Mouse (Mus musculus): ENCODE measurements around the gene Esrp2. TPM values are rescaled to one million over a fixed set of nuclear protein-coding genes. Genes with fewer than 3 reads are reported as not detected.

The Esrp2 gene
- polyA plus RNA-seq, 1 experiment from 2014 or later, result 6.6 TPM

DNA sequence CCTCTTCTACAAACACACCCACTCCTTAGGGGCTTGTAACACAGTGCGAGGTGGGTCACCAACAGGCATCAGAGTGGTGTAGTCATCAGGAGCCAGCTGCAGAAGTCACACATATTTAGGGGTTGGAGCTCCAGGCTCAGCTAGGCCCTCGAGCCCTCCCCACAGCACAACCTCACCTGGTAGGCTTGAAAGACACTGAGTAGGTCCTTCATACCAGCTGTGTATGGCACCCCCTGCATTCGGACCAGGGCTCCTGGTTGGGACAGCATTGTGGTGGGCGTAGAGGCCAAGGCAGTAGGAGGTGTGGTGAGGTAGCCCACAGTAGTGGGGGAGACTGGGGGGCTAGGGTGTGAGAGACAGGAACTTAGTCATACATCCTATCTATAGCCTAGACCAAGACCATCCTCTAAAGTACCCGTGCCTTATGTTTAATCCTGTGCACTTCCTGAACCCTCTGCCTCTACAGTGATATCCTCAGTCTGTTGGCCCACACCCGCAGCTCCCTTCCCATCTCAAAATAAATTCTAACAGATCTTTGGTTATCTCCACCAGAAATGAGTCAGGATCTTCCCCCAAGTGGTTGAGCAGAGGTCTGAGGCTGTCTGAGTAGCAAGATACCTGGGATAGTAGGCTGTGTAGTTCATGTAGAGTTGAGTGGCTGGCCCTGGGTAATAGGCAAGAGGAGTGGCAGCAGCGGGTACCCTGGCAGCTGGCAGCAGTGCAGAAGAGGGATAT, 5.1 kb downstream of the Esrp2 start:
- 46% methylated on average over 7 of the region's 7 CpGs for WGBS (ENCODE audit: insufficient replicate concordance)
- peak; percentile 27; the same call in 1 of the 2 replicates for ATAC-seq
- no peaks in the 10 kb centered on the region for H3K9me3 ChIP-seq (replicated peaks)
- H3K4me1 ChIP-seq, result peaks cover 33% of the 10 kb centered on the region
- H3K4me3 ChIP-seq, result no peak overlapping the region
- H3K4me2 ChIP-seq, result no peak overlapping the region
- peaks cover 39% of the 10 kb centered on the region for H3K27me3 ChIP-seq (replicated peaks)
- peaks cover 65% of the 10 kb centered on the region for H3K36me3 ChIP-seq
- H3K27ac ChIP-seq, result no peak overlapping the region
- no peak overlapping the region for H3K9ac ChIP-seq

DNA sequence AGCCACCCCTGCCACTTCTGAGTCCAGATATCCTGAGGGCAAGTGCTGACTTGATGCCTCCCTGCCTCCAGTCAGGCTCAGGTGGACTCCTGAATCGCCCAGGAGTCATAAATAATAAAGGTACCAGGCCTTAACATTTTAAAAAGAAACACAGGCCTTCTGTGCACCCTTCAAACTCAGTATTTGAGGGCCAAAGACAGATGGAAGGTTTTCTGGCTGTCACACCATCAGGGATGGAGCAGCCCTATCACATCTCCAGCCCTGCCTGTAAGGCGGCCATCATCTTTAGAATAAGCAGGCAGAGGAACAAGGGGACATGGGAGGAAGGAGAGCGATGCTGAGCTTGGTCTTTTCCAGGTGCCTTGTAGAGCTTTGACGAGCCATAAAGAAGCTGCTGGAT, 5.8 kb downstream of the Esrp2 start:
- H3K4me1 ChIP-seq, result peaks cover 27% of the 10 kb centered on the region
- peaks cover 69% of the 10 kb centered on the region for H3K36me3 ChIP-seq
- no peak overlapping the region for H3K4me2 ChIP-seq
- no peak overlapping the region for H3K27ac ChIP-seq
- H3K4me3 ChIP-seq, result no peak overlapping the region
- H3K9ac ChIP-seq, result no peak overlapping the region
- 79% methylated on average over 4 of the region's 4 CpGs for WGBS (ENCODE audit: insufficient replicate concordance)
- no peak for ATAC-seq
- no peaks in the 10 kb centered on the region for H3K9me3 ChIP-seq (replicated peaks)
- peaks cover 33% of the 10 kb centered on the region for H3K27me3 ChIP-seq (replicated peaks)

DNA sequence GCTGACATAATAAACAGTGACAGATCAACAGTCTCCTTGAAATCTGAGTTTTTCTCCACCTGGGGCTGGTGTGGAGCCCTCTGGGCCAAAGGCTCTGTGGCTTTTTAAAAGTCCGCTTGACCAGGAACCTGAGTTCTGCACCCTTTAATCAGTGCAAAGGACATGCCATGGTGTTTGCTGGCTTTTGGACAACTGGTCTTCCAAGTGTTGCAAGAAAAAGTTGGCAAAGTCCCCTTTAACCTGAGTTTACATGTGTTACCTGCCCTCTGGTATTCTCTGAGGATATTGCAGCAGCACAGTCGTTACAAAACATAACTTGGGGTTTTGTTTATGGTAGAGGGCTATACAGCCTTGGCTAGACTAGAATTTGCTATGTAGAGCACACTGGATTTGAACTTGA, 6.3 kb downstream of the Esrp2 start:
- WGBS (ENCODE audit: insufficient replicate concordance), result 71% methylated on average over 2 of the region's 2 CpGs
- peaks cover 69% of the 10 kb centered on the region for H3K36me3 ChIP-seq
- no peak for ATAC-seq
- no peak overlapping the region for H3K9ac ChIP-seq
- H3K27ac ChIP-seq, result no peak overlapping the region
- peaks cover 21% of the 10 kb centered on the region for H3K4me1 ChIP-seq
- H3K9me3 ChIP-seq (replicated peaks), result no peaks in the 10 kb centered on the region
- H3K4me2 ChIP-seq, result no peak overlapping the region
- H3K27me3 ChIP-seq (replicated peaks), result peaks cover 27% of the 10 kb centered on the region
- H3K4me3 ChIP-seq, result no peak overlapping the region

DNA sequence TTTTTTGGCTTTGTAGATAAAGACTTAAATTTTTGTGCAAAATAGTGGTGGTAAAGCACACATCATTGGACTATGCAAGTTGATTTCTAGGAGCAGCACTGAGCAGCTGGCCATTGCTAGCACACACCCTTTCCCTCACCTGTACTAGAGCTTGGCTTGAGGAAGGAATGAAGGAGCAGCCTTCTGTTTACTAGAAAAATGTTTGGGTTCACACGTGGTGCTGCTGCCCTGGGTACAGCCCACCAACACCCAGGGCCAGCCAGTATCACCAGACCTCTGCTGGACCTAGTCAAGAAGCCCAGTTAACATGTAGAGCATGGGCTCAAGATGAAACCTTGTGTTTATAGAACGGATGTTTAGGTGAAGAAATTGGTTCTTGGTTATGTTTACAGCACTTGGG, 6.8 kb downstream of the Esrp2 start:
- H3K9me3 ChIP-seq (replicated peaks), result no peaks in the 10 kb centered on the region
- H3K27ac ChIP-seq, result no peak overlapping the region
- ATAC-seq, result no peak
- H3K4me3 ChIP-seq, result no peak overlapping the region
- 72% methylated on average over 2 of the region's 2 CpGs for WGBS (ENCODE audit: insufficient replicate concordance)
- peaks cover 22% of the 10 kb centered on the region for H3K27me3 ChIP-seq (replicated peaks)
- H3K36me3 ChIP-seq, result peaks cover 69% of the 10 kb centered on the region
- peaks cover 21% of the 10 kb centered on the region for H3K4me1 ChIP-seq
- H3K4me2 ChIP-seq, result no peak overlapping the region
- H3K9ac ChIP-seq, result no peak overlapping the region

DNA sequence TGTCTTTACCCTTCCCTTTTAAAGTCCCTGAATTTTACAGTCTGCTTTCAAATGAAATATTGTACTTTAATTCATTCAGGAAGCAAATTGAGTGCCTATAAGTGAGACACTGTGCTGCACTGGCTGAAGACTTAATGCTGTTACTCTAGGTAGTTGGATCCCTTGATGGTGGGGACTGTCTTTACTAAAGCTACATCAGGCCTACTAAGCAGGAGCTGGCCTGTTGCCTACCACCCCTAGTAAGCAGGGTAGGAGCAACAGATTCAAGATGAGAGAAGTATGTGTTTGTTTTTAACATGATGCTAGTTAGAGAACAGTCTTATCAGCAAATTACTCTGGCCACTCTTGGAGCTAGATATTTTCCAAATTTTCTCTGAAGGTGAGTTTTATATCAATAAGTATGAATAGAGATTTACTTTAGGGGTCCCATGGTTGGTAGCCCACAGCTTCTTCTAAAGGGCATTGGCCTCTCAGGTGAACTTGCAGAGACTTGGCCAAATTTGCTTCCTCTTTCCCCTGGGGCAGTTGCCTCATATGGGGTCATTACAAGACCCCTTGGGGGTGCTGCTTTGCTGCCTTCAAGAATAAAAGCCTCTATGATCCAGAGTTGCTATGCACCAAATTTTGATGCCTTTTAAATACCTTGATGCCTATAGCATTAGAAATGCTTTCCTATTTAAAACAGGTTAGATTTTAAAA, 7.4 kb downstream of the Esrp2 start:
- Histone ChIP-seq H3K4me3 (no peak overlapping the region), H3K4me1 (peaks cover 15% of the 10 kb centered on the region), H3K4me2 (no peak overlapping the region), H3K9me3 (replicated peaks) (no peaks in the 10 kb centered on the region), H3K27me3 (replicated peaks) (peaks cover 16% of the 10 kb centered on the region), H3K9ac (no peak overlapping the region), H3K36me3 (peaks cover 72% of the 10 kb centered on the region), H3K27ac (no peak overlapping the region)
- ATAC-seq, result no peak

DNA sequence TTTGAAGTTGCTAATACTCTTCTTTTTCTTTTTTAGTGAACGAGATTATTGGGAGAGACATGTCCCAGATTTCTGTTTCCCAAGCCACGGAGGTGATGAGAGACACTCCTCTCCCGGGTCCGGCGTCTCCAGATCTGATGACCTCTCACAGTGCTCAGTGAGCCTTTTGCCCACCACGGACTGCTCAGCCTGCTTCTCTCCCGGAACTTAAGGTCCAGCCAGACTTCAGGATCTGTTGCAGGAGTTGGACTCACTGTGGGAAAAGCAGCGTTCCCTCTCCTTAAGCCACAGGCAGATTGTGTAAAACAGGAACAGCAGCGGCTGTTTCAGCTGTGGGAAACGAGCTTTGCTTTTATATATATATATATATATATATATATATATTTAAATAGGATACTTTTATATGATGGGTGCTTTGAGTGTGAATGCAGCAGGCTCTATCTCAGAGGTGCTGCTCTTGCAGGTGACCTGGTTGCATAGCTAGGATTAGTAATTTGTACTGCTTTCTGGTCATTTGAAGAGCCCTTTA, 8.8 kb downstream of the Esrp2 start:
- Histone ChIP-seq H3K27ac (no peak overlapping the region), H3K4me1 (peaks cover 15% of the 10 kb centered on the region), H3K4me2 (no peak overlapping the region), H3K36me3 (peaks cover 74% of the 10 kb centered on the region), H3K27me3 (replicated peaks) (0 out of 2 replicates have a peak, but pooled peaks cover 2% of the 10 kb centered on the region), H3K4me3 (no peak overlapping the region), H3K9ac (no peak overlapping the region), H3K9me3 (replicated peaks) (no peaks in the 10 kb centered on the region)
- WGBS (ENCODE audit: insufficient replicate concordance), result 91% methylated on average over 10 of the region's 10 CpGs
- no peak for ATAC-seq

DNA sequence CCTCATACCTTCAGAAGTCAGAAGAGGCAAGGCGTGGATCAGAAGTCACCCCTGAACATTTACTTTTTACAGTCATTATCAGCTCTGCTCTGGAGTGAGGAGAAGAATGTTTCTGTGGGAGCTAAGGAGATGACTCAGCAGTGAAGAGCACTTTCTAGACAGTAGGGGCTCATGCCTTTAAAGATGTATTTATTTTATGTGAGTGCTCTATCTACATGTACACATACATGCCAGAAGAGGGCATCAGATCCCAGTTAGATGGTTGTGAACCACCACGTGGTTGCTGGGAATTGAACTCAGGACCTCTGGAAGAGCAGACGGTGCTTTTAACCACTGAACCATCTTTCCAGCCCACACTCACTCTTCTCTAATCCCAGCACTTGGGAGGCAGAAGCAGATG, 9.7 kb downstream of the Esrp2 start:
- Histone ChIP-seq H3K27me3 (replicated peaks) (no peaks in the 10 kb centered on the region), H3K4me1 (peaks cover 10% of the 10 kb centered on the region), H3K4me2 (no peak overlapping the region), H3K9me3 (replicated peaks) (no peaks in the 10 kb centered on the region), H3K9ac (no peak overlapping the region), H3K4me3 (no peak overlapping the region), H3K36me3 (peaks cover 68% of the 10 kb centered on the region), H3K27ac (no peak overlapping the region)
- ATAC-seq, result peak; percentile 48; the same call in 1 of the 2 replicates
- WGBS (ENCODE audit: insufficient replicate concordance), result 58% methylated on average over 3 of the region's 3 CpGs

DNA sequence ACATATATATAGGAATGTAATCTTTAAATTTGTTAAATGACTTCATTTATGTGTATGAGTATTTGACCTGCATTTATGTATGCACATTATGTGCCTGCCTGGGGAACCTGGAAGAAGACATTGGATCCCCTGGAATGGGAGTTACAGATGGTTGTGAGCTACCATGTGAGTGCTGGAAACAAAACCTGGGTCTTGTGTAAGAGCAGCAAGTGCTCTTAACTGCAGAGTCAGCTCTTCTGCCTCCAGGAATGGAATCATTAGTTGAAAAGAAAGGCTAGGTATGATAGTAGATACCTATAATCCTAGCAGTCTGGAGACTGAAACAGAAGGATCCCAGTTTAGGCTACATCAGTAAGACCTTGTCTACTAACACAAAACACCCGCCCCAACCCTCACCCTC, 10.7 kb downstream of the Esrp2 start:
- Histone ChIP-seq H3K27ac (no peak overlapping the region), H3K27me3 (replicated peaks) (no peaks in the 10 kb centered on the region), H3K9me3 (replicated peaks) (no peaks in the 10 kb centered on the region), H3K9ac (no peak overlapping the region), H3K4me1 (peaks cover under 1% of the 10 kb centered on the region; the same call in 1 of the 2 replicates), H3K4me2 (no peak overlapping the region), H3K36me3 (peaks cover 66% of the 10 kb centered on the region), H3K4me3 (no peak overlapping the region)
- no peak for ATAC-seq
- 75% methylated on average over 1 of the region's 1 CpGs for WGBS (ENCODE audit: insufficient replicate concordance)

DNA sequence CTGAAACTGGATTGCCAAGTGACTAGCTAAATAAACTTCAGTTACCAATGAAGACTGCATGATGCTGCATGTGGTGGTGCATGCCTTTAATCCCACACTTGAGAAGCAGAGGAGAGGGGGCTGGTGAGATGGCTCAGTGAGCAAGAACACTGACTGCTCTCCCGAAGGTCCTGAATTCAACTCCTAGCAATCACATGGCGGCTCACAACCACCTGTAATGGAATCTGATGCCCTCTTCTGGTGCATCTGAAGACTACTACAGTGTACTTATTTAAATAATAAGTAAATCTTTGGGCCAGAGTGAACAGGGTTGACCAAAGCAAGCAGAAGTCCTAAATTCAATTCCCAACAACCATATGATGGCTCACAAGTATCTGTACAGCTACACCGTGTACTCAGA, 13.3 kb downstream of the Esrp2 start:
- 79% methylated on average over 3 of the region's 3 CpGs for WGBS (ENCODE audit: insufficient replicate concordance)
- ATAC-seq, result no peak
- H3K9ac ChIP-seq, result no peak overlapping the region

DNA sequence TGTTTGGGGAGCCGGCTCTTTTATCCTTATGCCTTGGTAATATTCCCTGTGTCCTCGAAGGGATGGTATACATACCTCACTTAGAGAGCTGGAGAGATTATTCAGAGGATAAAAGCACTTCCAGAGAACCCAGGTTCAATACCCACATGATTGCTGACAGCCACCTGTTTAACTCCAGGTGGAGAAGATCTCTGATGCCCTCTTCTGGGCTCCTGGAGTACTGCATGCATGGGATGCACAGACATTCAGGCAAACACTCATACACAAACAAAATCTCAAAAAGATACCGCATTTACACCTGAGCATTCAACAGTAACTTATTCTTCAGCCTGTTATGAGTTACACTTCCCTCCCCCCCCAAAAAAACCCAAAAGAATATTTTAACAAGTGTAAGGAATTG, 20.9 kb downstream of the Esrp2 start:
- Histone ChIP-seq H3K27ac (no peak overlapping the region), H3K36me3 (peaks cover 69% of the 10 kb centered on the region), H3K4me3 (no peak overlapping the region), H3K4me2 (no peak overlapping the region), H3K9me3 (replicated peaks) (no peaks in the 10 kb centered on the region), H3K27me3 (replicated peaks) (no peaks in the 10 kb centered on the region), H3K4me1 (no peaks in the 10 kb centered on the region), H3K9ac (no peak overlapping the region)
- no peak for ATAC-seq
- WGBS (ENCODE audit: insufficient replicate concordance), result 73% methylated on average over 3 of the region's 3 CpGs

More for the DNA sequence above, 13.3 kb downstream of the Esrp2 start:
- H3K9me3 ChIP-seq (replicated peaks), result no peaks in the 10 kb centered on the region
- H3K4me2 ChIP-seq, result no peak overlapping the region
- no peak overlapping the region for H3K4me3 ChIP-seq
- H3K27ac ChIP-seq, result no peak overlapping the region
- no peaks in the 10 kb centered on the region for H3K4me1 ChIP-seq
- peaks cover 65% of the 10 kb centered on the region for H3K36me3 ChIP-seq
- H3K27me3 ChIP-seq (replicated peaks), result no peaks in the 10 kb centered on the region

DNA sequence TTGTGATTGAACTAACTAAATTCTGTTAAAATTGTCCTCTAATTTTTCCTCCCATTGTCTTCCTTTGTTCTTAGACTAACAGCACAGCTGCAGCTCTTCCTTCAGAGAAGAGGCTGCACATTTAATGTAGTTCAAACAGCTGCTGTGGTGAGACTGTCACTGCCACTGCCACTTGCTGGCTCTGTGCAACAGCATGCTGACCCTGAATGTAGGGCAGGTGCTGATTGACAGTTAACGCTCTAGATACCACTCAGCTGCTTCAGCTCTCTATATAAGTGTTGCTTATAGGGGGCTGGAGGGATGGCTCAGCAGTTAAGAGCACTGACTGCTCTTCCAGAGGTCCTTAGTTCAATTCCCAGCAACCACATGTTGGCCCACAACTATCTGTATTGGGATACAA, 24.3 kb downstream of the Esrp2 start:
- WGBS (ENCODE audit: insufficient replicate concordance), result 86% methylated on average over 1 of the region's 1 CpGs
- no peak overlapping the region for H3K27ac ChIP-seq

DNA sequence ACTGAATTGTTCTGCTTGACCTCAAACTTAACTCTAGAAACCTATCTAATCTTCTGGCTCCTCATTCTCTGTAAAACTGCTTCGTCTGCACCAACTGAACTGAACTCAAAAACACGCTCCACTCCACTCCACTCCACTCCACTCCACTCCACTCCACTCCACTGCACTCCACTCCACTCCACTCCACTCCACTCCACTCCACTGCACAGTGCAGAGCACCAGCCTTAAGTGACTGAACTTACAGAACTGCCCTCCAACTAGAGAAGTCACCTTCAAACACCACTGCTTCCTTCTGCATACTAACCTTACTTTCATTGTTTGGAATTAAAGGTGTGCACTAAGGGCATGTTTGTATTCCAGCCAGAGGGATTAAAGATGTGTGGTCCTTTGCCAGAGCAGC, 24.7 kb downstream of the Esrp2 start:
- Histone ChIP-seq H3K4me1 (no peaks in the 10 kb centered on the region), H3K27me3 (replicated peaks) (no peaks in the 10 kb centered on the region), H3K36me3 (peaks cover 71% of the 10 kb centered on the region), H3K9me3 (replicated peaks) (no peaks in the 10 kb centered on the region), H3K27ac (no peak overlapping the region), H3K4me3 (no peak overlapping the region), H3K4me2 (no peak overlapping the region), H3K9ac (no peak overlapping the region)
- no peak for ATAC-seq
- 75% methylated on average over 2 of the region's 2 CpGs for WGBS (ENCODE audit: insufficient replicate concordance)

More for the DNA sequence above, 24.3 kb downstream of the Esrp2 start:
- Histone ChIP-seq H3K4me1 (no peaks in the 10 kb centered on the region), H3K4me3 (no peak overlapping the region), H3K36me3 (peaks cover 74% of the 10 kb centered on the region), H3K9me3 (replicated peaks) (no peaks in the 10 kb centered on the region), H3K4me2 (no peak overlapping the region), H3K27me3 (replicated peaks) (no peaks in the 10 kb centered on the region), H3K9ac (no peak overlapping the region)
- no peak for ATAC-seq

All from liver, embryonic 12.5 days (tissue).